Mouse (Mus musculus) ES-Bruce4 (cell line): ENCODE data around the gene Slc32a1. TPM values are rescaled to one million over a fixed set of nuclear protein-coding genes. Genes with fewer than 3 reads are reported as not detected.

Experiments
- H3K27ac ChIP-seq: 2 replicates; pipeline ENCODE4 v1.5.1; 2012; ENCODE audit warnings: low read length, inconsistent platforms; ENCODE audit not compliant: insufficient read depth
- H3K27me3 ChIP-seq: 2 replicates; pipeline ENCODE4 v1.6.1; 2012; ENCODE audit warnings: mild to moderate bottlenecking, low read length, inconsistent platforms; ENCODE audit not compliant: control insufficient read depth, poor library complexity, insufficient read depth, severe bottlenecking
- H3K36me3 ChIP-seq: 2 replicates; pipeline ENCODE4 v1.6.1; 2012; ENCODE audit warnings: inconsistent platforms, mild to moderate bottlenecking, low read length, moderate library complexity; ENCODE audit not compliant: control insufficient read depth, poor library complexity, insufficient read depth, severe bottlenecking
- H3K4me1 ChIP-seq: one replicate; pipeline ENCODE4 v1.8.1; 2011; ENCODE audit warnings: low read length; ENCODE audit not compliant: control insufficient read depth, insufficient read depth
- H3K4me3 ChIP-seq: 2 replicates; pipeline ENCODE4 v1.5.1; 2011; ENCODE audit warnings: low read depth, mild to moderate bottlenecking, low read length
- H3K9ac ChIP-seq: 2 replicates; pipeline ENCODE4 v1.6.1; 2012; ENCODE audit warnings: low read depth, mild to moderate bottlenecking, inconsistent platforms; ENCODE audit not compliant: poor library complexity, severe bottlenecking
- H3K9me3 ChIP-seq: replicated peaks from 2 replicates; pipeline ENCODE4 v1.6.1; 2012; ENCODE audit warnings: mild to moderate bottlenecking, low read length, inconsistent platforms; ENCODE audit not compliant: control insufficient read depth, poor library complexity, insufficient read depth, severe bottlenecking
- CTCF ChIP-seq: IDR thresholded peaks from one replicate; pipeline ENCODE4 v1.8.1; 2011; ENCODE audit warnings: low read depth, low read length
- EP300 ChIP-seq: IDR thresholded peaks from 2 replicates; pipeline ENCODE4 v1.6.1; 2011; ENCODE audit warnings: low read depth, low read length; ENCODE audit not compliant: insufficient read depth
- POLR2A ChIP-seq: IDR thresholded peaks from one replicate; pipeline ENCODE4 v1.8.1; 2011; ENCODE audit warnings: low read length; ENCODE audit not compliant: insufficient read depth
- polyA plus RNA-seq: library from polyadenylated mRNA; stranded (reverse); fragments of >200 nt; gene quantifications from 2 replicates; pipeline ENCODE4 v1.2.4, GENCODE M21; 2011; ENCODE audit warnings: low read depth; ENCODE audit not compliant: missing spikeins, insufficient read depth, insufficient read length

The Slc32a1 gene
- polyA plus RNA-seq, result not detected in 2 replicates

DNA sequence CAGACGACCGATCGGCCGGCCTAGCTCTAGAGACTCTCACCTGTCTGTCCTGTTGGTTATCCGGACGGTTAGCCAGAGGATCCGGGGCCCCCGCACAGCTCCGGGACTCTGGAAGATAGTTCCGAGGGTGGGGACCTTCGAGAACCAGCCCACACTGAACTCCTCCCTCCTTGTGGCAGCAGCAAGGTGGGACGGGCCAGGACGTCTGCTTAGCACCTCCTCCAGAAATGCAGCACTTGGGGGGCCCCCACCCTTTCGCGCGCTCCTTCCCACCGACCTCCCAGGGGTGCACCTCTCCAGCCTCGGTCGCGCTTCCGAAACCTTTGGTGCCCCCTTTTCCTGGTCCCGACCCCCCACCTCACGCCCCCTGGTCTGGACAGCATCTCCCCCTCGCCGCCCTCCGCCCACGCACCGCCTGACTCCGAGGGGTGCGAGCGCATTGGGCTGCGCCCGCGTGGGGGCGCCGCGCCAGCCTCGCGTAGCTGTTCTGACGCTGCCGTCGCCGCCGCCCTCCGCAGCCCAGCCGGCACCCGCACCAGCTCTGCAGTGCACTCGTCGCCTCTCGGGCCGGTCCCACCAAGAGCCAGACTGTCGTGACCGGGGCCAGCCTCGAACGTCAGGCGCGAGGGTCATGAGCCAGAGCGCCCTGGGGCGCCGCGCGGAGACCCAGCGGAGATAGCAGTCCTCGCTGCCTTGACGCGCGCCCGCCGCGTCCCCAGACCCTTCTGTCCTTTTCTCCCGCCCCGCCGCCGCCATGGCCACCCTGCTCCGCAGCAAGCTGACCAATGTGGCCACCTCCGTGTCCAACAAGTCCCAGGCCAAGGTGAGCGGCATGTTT is at the start of gene Slc32a1:
TSS of gene Slc32a1 (plus strand) at position 280 of the 838 bp plus-strand sequence.
- Histone ChIP-seq H3K9ac (no peak within 1 kb of the TSS), H3K27me3 (peaks cover 22% of the 10 kb centered on the region), H3K9me3 (no peaks in the 10 kb centered on the region), H3K36me3 (no peaks in the 10 kb centered on the region), H3K4me3 (peak within 1 kb of the TSS; percentile 28), H3K27ac (no peak within 1 kb of the TSS), H3K4me1 (no peaks in the 10 kb centered on the region)
- no peak for TF ChIP-seq POLR2A
- TF ChIP-seq CTCF, result peak; percentile 9

GRCm38 (mm10) chr2:158560801-158561200 is 49.8 kb upstream of the Slc32a1 start:
- Histone ChIP-seq H3K36me3 (no peaks in the 10 kb centered on the region), H3K9me3 (no peaks in the 10 kb centered on the region), H3K4me1 (no peaks in the 10 kb centered on the region), H3K4me3 (no peak overlapping the region), H3K9ac (no peak overlapping the region), H3K27me3 (no peaks in the 10 kb centered on the region), H3K27ac (no peak overlapping the region)
- TF ChIP-seq POLR2A, result no peak
- TF ChIP-seq EP300, result no peak
- TF ChIP-seq CTCF, result no peak

DNA sequence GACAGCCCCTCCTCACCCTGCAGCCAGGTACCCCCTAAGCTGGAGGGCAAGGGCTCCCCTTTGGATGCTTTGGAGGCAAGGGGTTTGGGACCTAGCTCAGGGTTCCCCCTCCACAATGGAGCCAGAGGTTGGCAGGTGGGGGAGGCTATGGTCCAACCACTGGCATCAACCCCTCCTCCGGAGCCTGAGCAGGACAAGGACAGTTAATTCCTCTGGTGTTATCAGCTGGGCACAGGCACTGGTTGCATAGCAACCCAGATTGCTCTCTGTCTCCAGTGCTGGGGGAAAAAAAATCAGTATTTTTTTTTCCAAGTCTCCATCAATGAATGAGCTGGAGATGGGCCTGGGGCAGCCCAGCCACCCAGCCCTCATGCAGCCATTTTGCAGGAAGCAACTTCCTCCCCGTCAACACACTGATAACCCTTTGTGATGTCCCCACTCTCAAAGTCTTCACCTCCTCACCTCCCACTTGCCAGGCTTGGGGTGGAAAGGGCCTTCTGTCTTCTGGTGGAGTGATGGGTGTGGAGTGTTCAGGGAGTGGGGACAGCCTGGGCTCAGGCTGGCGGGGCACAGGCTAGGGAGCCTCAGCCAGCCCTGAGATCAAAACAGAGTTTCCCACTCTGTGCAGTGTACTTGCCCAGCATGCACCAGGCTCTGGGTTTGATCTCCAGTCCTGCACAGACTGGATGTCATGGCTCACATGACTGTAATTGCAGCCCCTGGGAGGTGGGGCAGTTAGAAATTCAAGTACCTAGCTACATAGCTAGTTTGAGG is 49.0 kb upstream of the Slc32a1 start:
- no peak overlapping the region for H3K27ac ChIP-seq
- no peaks in the 10 kb centered on the region for H3K36me3 ChIP-seq
- H3K9ac ChIP-seq, result no peak overlapping the region
- no peaks in the 10 kb centered on the region for H3K9me3 ChIP-seq
- H3K4me1 ChIP-seq, result no peaks in the 10 kb centered on the region
- H3K27me3 ChIP-seq, result no peaks in the 10 kb centered on the region
- no peak for TF ChIP-seq POLR2A
- no peak for TF ChIP-seq EP300
- TF ChIP-seq CTCF, result no peak
- no peak overlapping the region for H3K4me3 ChIP-seq

DNA sequence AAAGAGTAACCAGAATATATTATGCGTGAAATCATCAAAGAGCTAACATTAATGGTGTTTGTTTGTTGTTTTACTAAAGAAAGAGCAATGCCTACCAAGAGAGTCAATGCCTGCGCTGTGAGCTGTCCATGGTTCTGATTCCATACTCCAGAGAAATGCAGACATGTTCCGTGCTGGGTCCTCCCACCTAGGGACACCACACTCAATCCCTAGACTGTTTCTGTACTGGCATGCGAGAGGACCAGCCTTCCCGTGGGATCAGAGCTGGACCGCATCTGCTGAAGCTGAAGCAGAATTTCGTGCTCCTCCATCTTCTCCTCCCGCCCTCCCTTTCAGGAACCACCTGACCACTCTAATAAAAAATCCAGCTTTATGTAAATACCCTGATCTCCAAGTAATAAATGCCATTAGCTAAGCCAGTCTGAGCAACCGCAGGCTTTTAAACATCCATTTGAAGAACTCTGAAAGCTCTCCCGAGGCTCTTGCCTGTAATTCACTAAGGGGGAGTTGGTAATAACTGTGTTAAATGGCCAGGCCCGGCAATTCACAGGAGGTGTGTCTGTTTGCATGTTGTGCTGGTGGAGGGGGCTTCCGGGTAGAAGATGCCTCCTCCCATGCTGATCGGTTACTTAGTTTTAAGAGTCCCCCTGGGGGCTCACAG is 40.0 kb upstream of the Slc32a1 start:
- Histone ChIP-seq H3K27ac (no peak overlapping the region), H3K4me3 (no peak overlapping the region), H3K9ac (no peak overlapping the region), H3K27me3 (no peaks in the 10 kb centered on the region), H3K36me3 (no peaks in the 10 kb centered on the region), H3K4me1 (no peaks in the 10 kb centered on the region), H3K9me3 (no peaks in the 10 kb centered on the region)
- TF ChIP-seq EP300 (no peak), CTCF (no peak), POLR2A (no peak)

- H3K4me1 ChIP-seq, result no peaks in the 10 kb centered on the region
Measured at GRCm38 (mm10) chr2:158579979-158580378, 30.6 kb upstream of the Slc32a1 start.

More at GRCm38 (mm10) chr2:158579979-158580378, 30.6 kb upstream of the Slc32a1 start:
- Histone ChIP-seq H3K27ac (no peak overlapping the region), H3K36me3 (no peaks in the 10 kb centered on the region), H3K9me3 (no peaks in the 10 kb centered on the region), H3K4me3 (no peak overlapping the region), H3K27me3 (no peaks in the 10 kb centered on the region), H3K9ac (no peak overlapping the region)
- TF ChIP-seq POLR2A, result no peak
- TF ChIP-seq CTCF, result no peak
- TF ChIP-seq EP300, result no peak
